Mouse (Mus musculus) cerebellum, adult 2 months (tissue): Measurements from ENCODE around the gene Arhgef11.

Experiments used
- CTCF ChIP-seq: fragments of 200-500 bp; IDR thresholded peaks from 2 replicates; pipeline ENCODE4 v1.5.1; 2011; ENCODE audit warnings: low read depth, mild to moderate bottlenecking, control low read depth, low read length, moderate library complexity, borderline replicate concordance; ENCODE audit not compliant: insufficient read depth
- POLR2A ChIP-seq: fragments of 200-500 bp; IDR thresholded peaks from 2 replicates; pipeline ENCODE4 v1.6.1; 2011; ENCODE audit warnings: low read length, control low read depth, borderline replicate concordance; ENCODE audit not compliant: insufficient read depth

DNA sequence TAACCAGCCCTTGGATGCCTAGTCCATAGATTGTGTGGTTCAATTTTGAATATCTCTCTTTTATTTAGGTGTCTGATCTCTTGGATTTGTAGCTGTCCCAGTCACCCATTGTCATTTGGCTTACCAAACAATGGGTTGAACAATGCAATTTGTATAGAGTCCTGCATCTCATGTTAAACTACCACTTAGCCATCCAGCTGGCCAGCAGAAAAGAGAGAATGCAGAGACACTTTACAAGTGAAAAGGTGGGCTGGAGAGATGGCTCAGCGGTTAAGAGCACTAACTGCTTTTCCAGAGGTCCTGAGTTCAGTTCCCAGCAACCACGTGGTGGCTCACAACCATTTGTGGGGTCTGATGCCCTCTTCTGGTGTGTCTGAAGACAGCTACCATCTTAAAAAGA is 41.0 kb downstream of the Arhgef11 start:
- TF ChIP-seq POLR2A (no peak), CTCF (no peak)
